ENCODE assay signal across 11 mouse cellular contexts in the genomic region with DNA sequence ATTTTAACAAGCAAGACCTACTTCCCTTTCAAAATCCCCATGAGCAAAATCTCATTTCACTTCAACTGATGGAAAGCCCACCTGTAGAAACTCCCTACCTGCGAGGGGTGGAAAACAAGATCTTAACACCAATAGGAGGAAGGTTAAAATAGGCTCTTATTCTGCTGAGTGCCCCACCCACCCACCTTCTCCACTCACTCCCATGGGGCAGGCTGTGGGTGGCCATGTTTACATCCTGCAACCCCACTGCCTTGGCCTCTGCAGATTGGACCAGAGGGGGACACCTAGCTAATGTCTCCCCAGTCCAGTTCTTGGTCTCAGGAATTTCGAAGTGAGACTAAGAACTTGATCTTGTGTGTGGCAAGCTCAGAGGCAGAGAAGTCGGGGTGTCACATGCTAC. TPM values are rescaled to one million over a fixed set of nuclear protein-coding genes. Genes with fewer than 3 reads are reported as not detected.
DNase-seq lines count a peak whose midpoint lies in the region; ATAC-seq and TF ChIP-seq lines count a peak whose summit lies in the region.
"Had no signal": no experiment of that assay in that cellular context is flagged by ENCODE, and none has a peak within 500 bp of the region (broad histone marks: within the 10 kb centered on the region; RNA-seq: fewer than 3 reads in every experiment).

No protein-coding gene starts in this region.

- TF ChIP-seq CTCF in stomach, postnatal 0 days (IDR thresholded peaks at IDR 0.05; ENCODE audit: low read depth): no peak

- no peaks in the 10 kb centered on the region for H3K9me3 ChIP-seq in intestine, embryonic 14.5 days (ENCODE audit: control insufficient read depth, low read length)
- H3K9me3 ChIP-seq in intestine, embryonic 16.5 days (ENCODE audit: control insufficient read depth, low read length): no peaks in the 10 kb centered on the region; the same call in 1 of the 2 replicates
- H3K9me3 ChIP-seq in stomach, embryonic 14.5 days (ENCODE audit: control insufficient read depth, low read depth, low read length): peaks cover 5% of the 10 kb centered on the region; the same call in 1 of the 2 replicates
- no peaks in the 10 kb centered on the region for H3K9me3 ChIP-seq in stomach, postnatal 0 days (ENCODE audit: control insufficient read depth, low read length)
- no peaks in the 10 kb centered on the region for H3K9me3 ChIP-seq in limb, embryonic 14.5 days (ENCODE audit: control insufficient read depth, low read length)

- H3K4me3 ChIP-seq in intestine, embryonic 14.5 days (ENCODE audit: low read depth, low read length): no peak overlapping the region
- no peak overlapping the region for H3K4me3 ChIP-seq in intestine, embryonic 16.5 days (ENCODE audit: low read length)
- no peak overlapping the region for H3K4me3 ChIP-seq in stomach, embryonic 14.5 days (ENCODE audit: low read depth, low read length)
- no peak overlapping the region for H3K4me3 ChIP-seq in stomach, postnatal 0 days (ENCODE audit: low read depth, low read length)
- peak overlapping the region; percentile 22; the same call in 1 of the 2 replicates for H3K4me3 ChIP-seq in limb, embryonic 14.5 days (replicated peaks; ENCODE audit: low read length)
- H3K4me3 ChIP-seq: megakaryocyte, embryonic 14.5 days had no signal

- H3K4me2 ChIP-seq in intestine, embryonic 14.5 days (ENCODE audit: low read length): peak overlapping the region; percentile 39
- H3K4me2 ChIP-seq in intestine, embryonic 16.5 days (ENCODE audit: low read depth, low read length): no peak overlapping the region
- peak overlapping the region; percentile 33 for H3K4me2 ChIP-seq in stomach, embryonic 14.5 days (replicated peaks; ENCODE audit: low read depth, low read length)
- H3K4me2 ChIP-seq in stomach, postnatal 0 days (replicated peaks; ENCODE audit: low read depth): no peak overlapping the region
- H3K4me2 ChIP-seq in limb, embryonic 14.5 days (replicated peaks; ENCODE audit: low read depth, low read length, severe bottlenecking): peak overlapping the region; percentile 52

- no peaks in the 10 kb centered on the region for H3K36me3 ChIP-seq in intestine, embryonic 14.5 days (ENCODE audit: control insufficient read depth, insufficient read depth, low read length)
- no peaks in the 10 kb centered on the region for H3K36me3 ChIP-seq in intestine, embryonic 16.5 days (ENCODE audit: control insufficient read depth, insufficient read depth, low read length)
- no peaks in the 10 kb centered on the region for H3K36me3 ChIP-seq in stomach, embryonic 14.5 days (ENCODE audit: control insufficient read depth, insufficient read depth, low read length)
- H3K36me3 ChIP-seq in stomach, postnatal 0 days (ENCODE audit: control insufficient read depth, insufficient read depth, low read length): no peaks in the 10 kb centered on the region
- no peaks in the 10 kb centered on the region for H3K36me3 ChIP-seq in limb, embryonic 14.5 days (ENCODE audit: control insufficient read depth, insufficient read depth, low read length)

- no peak overlapping the region for H3K9ac ChIP-seq in intestine, embryonic 14.5 days (ENCODE audit: low read length)
- H3K9ac ChIP-seq in intestine, embryonic 16.5 days (ENCODE audit: low read depth, low read length): no peak overlapping the region
- H3K9ac ChIP-seq in stomach, embryonic 14.5 days (replicated peaks; ENCODE audit: low read depth, low read length): no peak overlapping the region
- no peak overlapping the region for H3K9ac ChIP-seq in stomach, postnatal 0 days (ENCODE audit: low read length)
- no peak overlapping the region for H3K9ac ChIP-seq in limb, embryonic 14.5 days (ENCODE audit: low read depth, low read length, severe bottlenecking)

- DNase-seq in intestine, embryonic 14.5 days (ENCODE audit: low spot score): peak; percentile 45
- no peak for DNase-seq in stomach, postnatal 0 days (ENCODE audit: low spot score)
- no peak for DNase-seq in limb, embryonic 14.5 days (ENCODE audit: low spot score)
- no peak for DNase-seq in embryo, embryonic 10.5 days (ENCODE audit: low spot score)
- no peak for DNase-seq in adrenal gland, adult 18-20 months (ENCODE audit: low spot score in 2 of 2)

- TF ChIP-seq EP300 in stomach, postnatal 0 days (optimal IDR thresholded peaks at IDR 0.05): no peak

- H3K27ac ChIP-seq in intestine, embryonic 14.5 days (ENCODE audit: low read depth): no peak overlapping the region
- no peak overlapping the region for H3K27ac ChIP-seq in intestine, embryonic 16.5 days (ENCODE audit: low read length)
- H3K27ac ChIP-seq in stomach, embryonic 14.5 days (ENCODE audit: low read length): no peak overlapping the region
- no peak overlapping the region for H3K27ac ChIP-seq in stomach, postnatal 0 days (replicated peaks)
- H3K27ac ChIP-seq in limb, embryonic 14.5 days (replicated peaks; ENCODE audit: low read depth, low read length): no peak overlapping the region

- no peak for ATAC-seq in intestine, embryonic 14.5 days (replicated peaks; ENCODE audit: low FRiP score, low TSS enrichment, low read depth)
- no peak for ATAC-seq in intestine, embryonic 16.5 days
- peak; percentile 59; the same call in 1 of the 2 replicates for ATAC-seq in stomach, embryonic 14.5 days (ENCODE audit: insufficient number of reproducible peaks, insufficient read depth, low FRiP score, low read depth)
- no peak for ATAC-seq in stomach, postnatal 0 days (ENCODE audit: low FRiP score, low TSS enrichment)
- ATAC-seq in limb, embryonic 14.5 days (ENCODE audit: low FRiP score, low read depth): peak; percentile 17; the same call in 1 of the 2 replicates
- ATAC-seq in granulocyte monocyte progenitor cell, adult 5-6 weeks (replicated peaks; ENCODE audit: poor library complexity, severe bottlenecking): no peak
- ATAC-seq: activated CD4-positive, CD25-positive, alpha-beta regulatory T cell, adult 4 months had no signal

- H3K4me1 ChIP-seq in intestine, embryonic 14.5 days (replicated peaks; ENCODE audit: control insufficient read depth, insufficient read depth, low read length): 0 out of 2 replicates have a peak, but pooled peaks cover 6% of the 10 kb centered on the region
- H3K4me1 ChIP-seq in intestine, embryonic 16.5 days (ENCODE audit: control insufficient read depth, insufficient read depth, low read length): no peaks in the 10 kb centered on the region; the same call in 1 of the 2 replicates
- peaks cover 8% of the 10 kb centered on the region; the same call in 1 of the 2 replicates for H3K4me1 ChIP-seq in stomach, embryonic 14.5 days (ENCODE audit: control insufficient read depth, insufficient read depth, low read length)
- H3K4me1 ChIP-seq in stomach, postnatal 0 days (replicated peaks; ENCODE audit: control insufficient read depth, insufficient read depth): no peaks in the 10 kb centered on the region
- peaks cover 11% of the 10 kb centered on the region; the same call in 1 of the 2 replicates for H3K4me1 ChIP-seq in limb, embryonic 14.5 days (ENCODE audit: control insufficient read depth, insufficient read depth, low read length)
- H3K4me1 ChIP-seq: megakaryocyte, embryonic 14.5 days had no signal

- 71% methylated on average over 3 of the region's 3 CpGs for WGBS in intestine, embryonic 14.5 days
- WGBS in intestine, embryonic 16.5 days: 67% methylated on average over 3 of the region's 3 CpGs
- WGBS in stomach, embryonic 14.5 days: 72% methylated on average over 3 of the region's 3 CpGs
- 62% methylated on average over 3 of the region's 3 CpGs for WGBS in stomach, postnatal 0 days
- 38% methylated on average over 3 of the region's 3 CpGs for WGBS in limb, embryonic 14.5 days

- no peak for TF ChIP-seq POLR2A in limb, embryonic 14.5 days (IDR thresholded peaks at IDR 0.05; ENCODE audit: borderline replicate concordance, extremely low read depth, insufficient read depth, insufficient read length)

- no peaks in the 10 kb centered on the region for H3K27me3 ChIP-seq in intestine, embryonic 14.5 days (replicated peaks; ENCODE audit: control insufficient read depth, insufficient read depth, low read length)
- H3K27me3 ChIP-seq in intestine, embryonic 16.5 days (replicated peaks; ENCODE audit: control insufficient read depth, insufficient read depth, low read length): no peaks in the 10 kb centered on the region
- no peaks in the 10 kb centered on the region for H3K27me3 ChIP-seq in stomach, embryonic 14.5 days (ENCODE audit: control insufficient read depth, insufficient read depth, low read length)
- H3K27me3 ChIP-seq in stomach, postnatal 0 days (ENCODE audit: control insufficient read depth, insufficient read depth, low read length): no peaks in the 10 kb centered on the region
- 0 out of 2 replicates have a peak, but pooled peaks cover 5% of the 10 kb centered on the region for H3K27me3 ChIP-seq in limb, embryonic 14.5 days (ENCODE audit: control insufficient read depth, insufficient read depth, low read length)

RNA-seq across cellular contexts. Expression of a gene that starts 31.5 kb away (rescaled TPM):
- 169 and 174 TPM in 2 replicates for polyA plus RNA-seq in intestine, embryonic 14.5 days (2014; fragmentation: Nextera tagmentation; extraction: Ambion mirVana)
- polyA plus RNA-seq in intestine, embryonic 16.5 days (2015; fragmentation: Nextera tagmentation; extraction: Ambion mirVana): 168 and 169 TPM in 2 replicates
- polyA plus RNA-seq in stomach, embryonic 14.5 days (2014; fragmentation: Nextera tagmentation; extraction: Ambion mirVana): 172 and 193 TPM in 2 replicates
- 139 TPM in 2 replicates for polyA plus RNA-seq in stomach, postnatal 0 days (2015; fragmentation: Nextera tagmentation; extraction: Ambion mirVana)
- polyA plus RNA-seq in limb, embryonic 14.5 days (2012; rRNA removed): 118 and 142 TPM in 2 replicates
- 187 and 190 TPM in 2 replicates for polyA plus RNA-seq in limb, embryonic 14.5 days (2014; fragmentation: Nextera tagmentation; extraction: Ambion mirVana)
- total RNA-seq in granulocyte monocyte progenitor cell, adult 5-6 weeks (2014; fragmentation: Nextera tagmentation): 200 and 229 TPM in 2 replicates
- total RNA-seq in granulocyte monocyte progenitor cell, adult 5-6 weeks (2017): 80.5 and 85.8 TPM in 2 replicates
- 100 to 1,000 TPM in 1 of 2 experiments, 10 to 100 TPM in 1; 98.5 to 116 TPM for total RNA-seq in adrenal gland, adult 18-20 months (2021)

RNA-seq across cellular contexts. Expression of a gene that starts 32.0 kb away (rescaled TPM):
- 5.2 and 5.4 TPM in 2 replicates for polyA plus RNA-seq in intestine, embryonic 14.5 days (2014; fragmentation: Nextera tagmentation; extraction: Ambion mirVana)
- 2.5 and 3.0 TPM in 2 replicates for polyA plus RNA-seq in intestine, embryonic 16.5 days (2015; fragmentation: Nextera tagmentation; extraction: Ambion mirVana)
- 6.1 and 7.6 TPM in 2 replicates for polyA plus RNA-seq in stomach, embryonic 14.5 days (2014; fragmentation: Nextera tagmentation; extraction: Ambion mirVana)
- polyA plus RNA-seq in stomach, postnatal 0 days (2015; fragmentation: Nextera tagmentation; extraction: Ambion mirVana): 3.2 and 3.4 TPM in 2 replicates
- 1.4 and 2.4 TPM in 2 replicates for polyA plus RNA-seq in limb, embryonic 14.5 days (2012; rRNA removed)
- polyA plus RNA-seq in limb, embryonic 14.5 days (2014; fragmentation: Nextera tagmentation; extraction: Ambion mirVana): 6.5 and 6.9 TPM in 2 replicates
- total RNA-seq in granulocyte monocyte progenitor cell, adult 5-6 weeks (2014; fragmentation: Nextera tagmentation): not detected in 2 replicates
- 0.46 TPM in 1 of 2 replicates, not detected in the other for total RNA-seq in granulocyte monocyte progenitor cell, adult 5-6 weeks (2017)
- total RNA-seq in adrenal gland, adult 18-20 months (2021): 1 to 10 TPM in 1 of 2 experiments, not detected in 1; 1.1 TPM
- total RNA-seq: gastrocnemius, postnatal 4 days had no signal
- polyA plus RNA-seq: activated CD4-positive, CD25-positive, alpha-beta regulatory T cell, adult 4 months had no signal

Comparison
In these comparisons a context has a peak if more than half of its experiments do, and no peak if none do; other contexts are left out.
1. ATAC-seq: peak in stomach, embryonic 14.5 days (single experiment) and limb, embryonic 14.5 days (single experiment); none in intestine, embryonic 14.5 days (single experiment), intestine, embryonic 16.5 days (single experiment), stomach, postnatal 0 days (single experiment) and granulocyte monocyte progenitor cell, adult 5-6 weeks (single experiment).
2. H3K4me2 ChIP-seq: peak in intestine, embryonic 14.5 days (single experiment), stomach, embryonic 14.5 days (single experiment) and limb, embryonic 14.5 days (single experiment); none in intestine, embryonic 16.5 days (single experiment) and stomach, postnatal 0 days (single experiment).